Mouse (Mus musculus) kidney, adult 18-20 months (tissue): ENCODE data around the gene Bcas3.

Experiments used
- DNase-seq: peaks from one replicate; pipeline ENCODE4 v3.0.0; 2021

Bcas3 gene

GRCm38 (mm10) chr11:85543311-85543710 lies 190.3 kb downstream of the Bcas3 start:
- no peak for DNase-seq

- DNase-seq = no peak
These were observed 192.6 kb downstream of the Bcas3 start for GRCm38 (mm10) chr11:85545602-85546001.

- no peak for DNase-seq
These were observed 195.0 kb downstream of the Bcas3 start for GRCm38 (mm10) chr11:85547966-85548365.

- no peak for DNase-seq
These were observed 196.7 kb downstream of the Bcas3 start for GRCm38 (mm10) chr11:85549651-85550050.

- DNase-seq = no peak
These were observed 202.1 kb downstream of the Bcas3 start for GRCm38 (mm10) chr11:85555066-85555465.

- no peak for DNase-seq
These were observed 202.8 kb downstream of the Bcas3 start for GRCm38 (mm10) chr11:85555721-85556120.

- no peak for DNase-seq
These were observed 212.1 kb downstream of the Bcas3 start for GRCm38 (mm10) chr11:85565068-85565467.

- DNase-seq = no peak
These were observed 218.1 kb downstream of the Bcas3 start for GRCm38 (mm10) chr11:85571040-85571439.

- DNase-seq = no peak
These were observed 219.0 kb downstream of the Bcas3 start for GRCm38 (mm10) chr11:85571936-85572335.

GRCm38 (mm10) chr11:85572590-85572989 lies 219.6 kb downstream of the Bcas3 start:
- DNase-seq = no peak

GRCm38 (mm10) chr11:85574496-85574895 lies 221.5 kb downstream of the Bcas3 start:
- DNase-seq = peak; percentile 21

- DNase-seq = no peak
These were observed 225.1 kb downstream of the Bcas3 start for GRCm38 (mm10) chr11:85577816-85578645.

GRCm38 (mm10) chr11:85584086-85584485 lies 231.1 kb downstream of the Bcas3 start:
- no peak for DNase-seq

- DNase-seq = no peak
These were observed 240.7 kb downstream of the Bcas3 start for GRCm38 (mm10) chr11:85593636-85594035.

GRCm38 (mm10) chr11:85599251-85599650 lies 246.3 kb downstream of the Bcas3 start:
- no peak for DNase-seq

GRCm38 (mm10) chr11:85603546-85604322 lies 250.8 kb downstream of the Bcas3 start:
- DNase-seq = no peak

GRCm38 (mm10) chr11:85609303-85609940 lies 256.5 kb downstream of the Bcas3 start:
- no peak for DNase-seq

GRCm38 (mm10) chr11:85613035-85613434 lies 260.1 kb downstream of the Bcas3 start:
- no peak for DNase-seq

GRCm38 (mm10) chr11:85613586-85613985 lies 260.6 kb downstream of the Bcas3 start:
- no peak for DNase-seq

- no peak for DNase-seq
These were observed 261.5 kb downstream of the Bcas3 start for GRCm38 (mm10) chr11:85614431-85614830.

- DNase-seq = peak; percentile 52
These were observed 262.5 kb downstream of the Bcas3 start for GRCm38 (mm10) chr11:85615421-85615820.

GRCm38 (mm10) chr11:85621486-85621885 lies 268.5 kb downstream of the Bcas3 start:
- DNase-seq = no peak

GRCm38 (mm10) chr11:85621994-85622393 lies 269.0 kb downstream of the Bcas3 start:
- no peak for DNase-seq

GRCm38 (mm10) chr11:85625206-85625605 lies 272.2 kb downstream of the Bcas3 start:
- DNase-seq = no peak
